Mouse (Mus musculus) layer of hippocampus, adult 9-10 months (tissue): ENCODE data around the gene Kcna2.

ENCODE experiments used
- DNase-seq: peaks from one replicate; pipeline ENCODE4 v3.0.0; 2022; ENCODE audit warnings: low spot score

The Kcna2 gene

GRCm38 (mm10) chr3:107101787-107102651, 1.1 kb downstream of the Kcna2 start:
- no peak for DNase-seq

- no peak for DNase-seq
These were observed 2.1 kb downstream of the Kcna2 start for GRCm38 (mm10) chr3:107103041-107103440.

DNA sequence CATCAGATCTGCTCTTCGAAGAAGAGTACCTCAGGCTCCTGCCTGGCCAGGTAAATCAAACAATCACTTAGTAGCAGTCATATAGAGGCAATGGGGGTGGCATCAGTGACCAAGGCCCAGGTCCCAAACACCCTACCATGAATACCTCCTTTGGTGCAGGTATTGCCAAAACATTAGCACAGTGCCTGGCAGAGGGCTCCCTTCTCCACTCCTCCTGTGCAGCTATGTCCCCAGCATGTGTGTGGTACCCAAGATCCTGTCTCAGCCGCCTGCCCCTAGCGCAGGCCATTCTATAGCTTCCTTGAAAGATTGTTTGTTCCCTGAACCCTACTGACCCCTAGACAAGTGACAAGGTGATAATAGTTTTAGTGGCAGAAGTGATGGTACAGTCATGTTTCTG, 2.5 kb downstream of the Kcna2 start:
- DNase-seq: no peak

- no peak for DNase-seq
These were observed 5.0 kb downstream of the Kcna2 start for GRCm38 (mm10) chr3:107105986-107106385.

DNA sequence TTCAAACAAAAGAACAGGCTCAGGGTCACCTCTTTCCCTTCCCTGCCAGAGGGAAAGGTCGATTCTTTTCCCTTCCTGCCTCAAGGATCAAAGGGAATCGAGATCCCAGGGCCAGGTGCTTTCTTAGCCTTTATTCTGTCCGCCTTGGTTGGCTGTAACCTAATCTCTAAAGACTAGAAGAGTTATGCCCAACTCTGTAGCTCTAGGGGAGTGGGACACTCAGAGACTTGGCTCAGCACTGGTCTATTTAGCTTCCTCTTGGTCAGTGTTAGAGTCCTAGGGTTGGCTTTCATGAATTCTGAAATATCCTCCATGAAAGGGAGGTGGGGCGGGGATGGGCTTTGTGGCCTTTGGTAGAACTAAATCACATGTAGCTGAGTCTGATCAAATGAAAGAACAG, 11.6 kb downstream of the Kcna2 start:
- no peak for DNase-seq

DNA sequence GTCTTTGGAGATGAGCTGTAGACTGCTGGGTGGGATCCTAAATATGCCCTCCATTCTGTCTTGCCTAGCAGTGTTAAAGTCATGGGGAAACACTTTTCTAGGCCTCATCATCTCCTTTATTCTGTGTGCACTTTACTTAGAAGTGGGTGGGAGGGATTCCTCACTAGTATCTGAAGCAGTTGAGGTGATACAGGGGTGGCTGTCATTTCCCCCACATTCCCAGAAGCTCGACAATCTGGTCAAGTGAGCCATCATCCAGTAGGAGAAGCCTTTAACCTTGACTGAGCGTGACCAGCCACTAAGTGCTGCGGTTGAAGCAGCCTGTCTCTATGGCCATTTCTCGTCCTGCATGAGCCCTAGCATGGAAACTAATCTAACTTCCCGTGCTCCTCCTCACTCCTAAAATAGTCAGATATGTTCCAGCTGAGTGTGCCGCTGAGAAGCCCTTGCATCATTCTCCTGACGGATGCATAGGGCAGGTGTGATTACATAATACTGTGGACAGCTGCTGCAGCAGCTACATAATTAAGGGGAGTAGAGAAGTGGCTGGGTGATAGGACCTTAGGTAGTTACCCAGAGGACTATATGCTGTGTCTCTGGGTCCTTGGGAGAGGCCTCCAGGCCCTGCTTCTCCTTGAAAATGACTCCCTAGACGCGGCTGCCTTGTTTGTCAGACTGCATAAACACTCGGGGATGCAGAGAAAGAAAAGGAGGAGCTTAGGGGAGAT, 12.2 kb downstream of the Kcna2 start:
- no peak for DNase-seq

GRCm38 (mm10) chr3:107113771-107114737, 13.1 kb downstream of the Kcna2 start:
- no peak for DNase-seq

- no peak for DNase-seq
These were observed 14.0 kb downstream of the Kcna2 start for GRCm38 (mm10) chr3:107114941-107115340.

DNA sequence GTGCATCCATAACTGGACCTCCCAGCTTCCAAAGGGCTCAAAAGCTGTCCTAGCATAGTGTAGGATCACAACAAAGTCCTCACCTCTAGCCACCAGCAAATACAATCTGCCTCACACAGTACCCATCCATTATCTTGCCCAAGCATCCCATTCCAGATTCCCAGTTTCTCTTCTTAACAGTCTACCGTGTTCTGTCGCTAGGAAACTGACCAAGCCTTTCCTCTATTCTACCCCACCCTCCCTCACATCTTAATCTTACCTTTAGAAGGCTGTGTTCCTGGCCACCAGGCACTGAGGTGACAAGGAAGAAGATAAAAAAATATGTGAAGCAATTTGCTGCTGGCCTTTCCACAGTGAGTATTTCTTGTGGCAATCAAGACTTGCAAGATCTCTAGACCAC, 14.8 kb downstream of the Kcna2 start:
- DNase-seq: no peak

GRCm38 (mm10) chr3:107119864-107120564, 19.1 kb downstream of the Kcna2 start:
- DNase-seq: no peak

- no peak for DNase-seq
These were observed 21.4 kb downstream of the Kcna2 start for GRCm38 (mm10) chr3:107122306-107122705.

DNA sequence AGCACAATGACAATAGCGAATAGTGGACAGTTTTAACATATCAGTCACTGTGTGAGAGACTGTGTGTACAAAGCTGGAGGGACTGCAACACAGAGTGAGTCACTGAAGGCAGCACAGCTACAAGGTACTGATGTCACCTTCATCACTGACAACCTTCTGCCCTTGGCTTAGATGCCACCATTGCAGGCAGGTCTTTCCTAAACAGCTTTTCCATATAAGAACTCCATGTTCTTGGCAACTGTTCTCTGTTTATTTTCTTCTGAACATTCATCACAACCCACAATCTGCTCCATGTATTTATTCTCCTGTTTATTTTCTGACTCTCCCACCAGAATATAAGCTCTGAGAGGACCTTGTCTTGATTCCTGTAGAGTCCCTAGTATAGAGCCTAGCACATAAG, 26.7 kb downstream of the Kcna2 start:
- DNase-seq: no peak

DNA sequence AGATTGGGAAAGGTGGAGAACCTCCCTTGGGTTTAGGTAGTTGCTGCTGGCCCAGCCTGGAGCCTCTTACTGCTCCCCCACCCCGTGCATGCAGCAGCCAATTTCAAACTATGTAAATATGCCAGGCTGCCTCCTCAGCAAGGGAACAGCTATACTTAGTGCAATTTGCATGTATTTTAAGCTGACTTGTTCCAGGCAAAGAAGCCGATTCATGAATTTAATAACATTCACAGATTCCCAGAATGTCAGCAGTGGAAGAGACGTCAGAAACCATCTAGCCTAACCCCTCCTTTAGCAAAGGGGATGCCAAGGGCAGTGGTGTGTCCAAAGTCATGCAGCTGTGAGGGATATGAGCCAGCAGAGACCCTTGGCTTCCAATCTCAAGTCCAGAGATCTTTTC, 27.5 kb downstream of the Kcna2 start:
- no peak for DNase-seq

DNA sequence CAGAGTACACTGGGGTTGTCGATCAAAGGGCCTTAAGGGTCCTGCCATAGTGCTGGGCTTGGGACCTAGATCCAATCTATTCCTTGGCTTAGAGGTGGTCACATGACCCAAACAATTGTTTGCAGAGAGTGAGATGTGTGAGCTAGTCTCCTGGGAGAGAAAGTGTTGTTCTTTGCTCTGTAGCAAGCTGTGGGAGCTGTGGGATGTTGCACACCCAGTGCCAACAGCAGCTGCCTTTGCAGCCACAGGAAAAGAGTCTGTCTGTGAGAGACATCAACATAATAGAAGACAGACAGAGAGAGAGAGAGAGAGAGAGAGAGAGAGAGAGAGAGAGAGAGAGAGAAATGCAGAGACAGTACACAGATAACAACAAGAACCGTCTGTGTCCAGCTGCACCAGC, 28.3 kb downstream of the Kcna2 start:
- no peak for DNase-seq

GRCm38 (mm10) chr3:107130661-107131326, 29.8 kb downstream of the Kcna2 start:
- DNase-seq: no peak

GRCm38 (mm10) chr3:107131846-107132245, 30.9 kb downstream of the Kcna2 start:
- no peak for DNase-seq

- DNase-seq: no peak
These were observed 31.7 kb downstream of the Kcna2 start for GRCm38 (mm10) chr3:107132651-107133050.

GRCm38 (mm10) chr3:107134457-107134856, 33.5 kb downstream of the Kcna2 start:
- no peak for DNase-seq

DNA sequence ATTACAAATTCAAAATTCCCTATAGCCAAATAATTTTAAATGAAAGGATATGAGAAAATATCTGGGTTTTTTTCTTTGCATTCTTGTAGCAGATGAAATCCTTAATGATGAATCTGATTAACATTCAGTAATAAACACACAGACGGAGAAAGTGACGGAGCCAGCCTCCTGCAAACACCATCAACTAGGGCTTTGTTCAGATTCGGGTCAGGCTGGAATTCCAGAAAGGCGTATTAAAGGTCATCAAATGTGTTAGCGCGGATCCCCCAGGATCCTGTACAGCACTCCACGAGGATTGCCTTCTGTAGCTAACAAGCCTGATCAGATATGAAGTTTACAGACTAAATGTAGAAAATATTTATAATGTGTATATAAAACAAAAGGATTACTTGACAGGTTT, 46.2 kb downstream of the Kcna2 start:
- DNase-seq: no peak

- no peak for DNase-seq
These were observed 48.1 kb downstream of the Kcna2 start for GRCm38 (mm10) chr3:107149006-107149405.

DNA sequence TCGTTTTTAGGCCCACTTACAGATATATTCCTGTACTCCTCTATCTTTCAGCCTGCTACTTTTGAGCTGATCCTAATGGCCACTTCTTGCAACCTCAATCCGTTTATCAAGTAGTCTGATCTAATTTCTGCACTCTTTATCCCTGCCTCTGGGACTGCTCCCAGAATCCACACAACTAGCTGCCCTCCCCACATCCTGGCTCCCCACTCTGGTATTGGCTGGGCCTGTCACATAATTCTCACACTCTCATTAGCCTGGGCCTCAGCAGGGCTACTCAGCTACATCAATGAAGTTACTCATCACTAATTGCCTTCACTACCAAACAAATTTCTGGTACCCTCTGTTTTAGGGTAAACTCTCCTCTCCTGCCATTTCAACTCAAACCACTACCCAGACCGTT, 49.5 kb downstream of the Kcna2 start:
- no peak for DNase-seq
